Mouse (Mus musculus) limb, embryonic 12.5 days (tissue): ENCODE measurements at regions not wholly inside any gene's neighbourhood (a gene's known extent, or its start where the extent isn't known, plus 50 kb on each side); places are given as distances from the start of the nearest gene placed in this dataset.

Experiments used
- ATAC-seq: fragments of 200-750 bp; cut with Nextera tagmentation; 2 replicates; pipeline ENCODE4 v1.8.0; 2017; ENCODE audit warnings: low read depth, moderate TSS enrichment; ENCODE audit not compliant: insufficient number of reproducible peaks, insufficient read depth, low FRiP score, low TSS enrichment
- H3K27ac ChIP-seq: fragments of 300-500 bp; sonication (generic); 2 replicates; pipeline ENCODE4 v1.5.1; 2016; ENCODE audit warnings: mild to moderate bottlenecking, moderate library complexity
- H3K27me3 ChIP-seq: fragments of 300-500 bp; sonication (generic); 2 replicates; pipeline ENCODE4 v1.6.1; 2016; ENCODE audit warnings: mild to moderate bottlenecking, moderate library complexity
- H3K36me3 ChIP-seq: fragments of 300-500 bp; sonication (generic); 2 replicates; pipeline ENCODE4 v1.6.1; 2016; ENCODE audit warnings: mild to moderate bottlenecking, moderate library complexity
- H3K4me1 ChIP-seq: fragments of 300-500 bp; sonication (generic); replicated peaks from 2 replicates; pipeline ENCODE4 v1.6.1; 2016
- H3K4me2 ChIP-seq: fragments of 300-500 bp; sonication (generic); 2 replicates; pipeline ENCODE4 v1.6.1; 2016; ENCODE audit warnings: mild to moderate bottlenecking, moderate library complexity
- H3K4me3 ChIP-seq: fragments of 300-500 bp; sonication (generic); replicated peaks from 2 replicates; pipeline ENCODE4 v1.5.1; 2016; ENCODE audit warnings: mild to moderate bottlenecking
- H3K9ac ChIP-seq: fragments of 300-500 bp; sonication (generic); replicated peaks from 2 replicates; pipeline ENCODE4 v1.6.1; 2016; ENCODE audit warnings: mild to moderate bottlenecking, moderate library complexity
- H3K9me3 ChIP-seq: fragments of 300-500 bp; sonication (generic); 2 replicates; pipeline ENCODE4 v1.6.1; 2016; ENCODE audit warnings: mild to moderate bottlenecking, moderate library complexity
- WGBS: fragments of 180-500 bp; shearing (Covaris S2); methylation state at CpG from one replicate; pipeline ENCODE4 v1.1.7; 2016; 5-methylcytosine and 5-hydroxymethylcytosine counted together

DNA sequence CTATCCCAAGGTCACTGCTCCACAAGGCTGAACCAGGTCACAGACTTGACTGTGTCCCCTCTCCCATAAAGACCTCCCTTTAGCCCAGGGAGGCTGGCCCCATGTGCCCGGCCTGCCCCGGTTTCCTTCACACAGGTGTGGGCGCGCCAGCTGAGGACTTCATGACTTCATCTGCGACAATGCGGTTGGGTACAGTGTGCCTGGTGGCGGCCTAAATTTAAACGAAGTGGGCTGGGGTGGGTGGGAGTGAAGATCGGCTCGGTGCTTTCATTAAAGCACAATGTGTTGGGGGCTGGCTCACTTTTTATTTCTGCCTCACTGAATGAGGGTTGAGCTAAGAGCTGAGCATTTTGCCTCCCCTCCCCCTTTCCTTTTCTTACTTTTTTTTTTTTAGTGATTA lies 169.5 kb upstream of the Mrps10 start:
- WGBS, result 78% methylated on average over 10 of the region's 10 CpGs
- Histone ChIP-seq H3K4me2 (0 out of 2 replicates have a peak overlapping the region, but pooled peaks have one; percentile 15), H3K27me3 (no peaks in the 10 kb centered on the region), H3K4me3 (no peak overlapping the region), H3K36me3 (peaks cover 10% of the 10 kb centered on the region), H3K9ac (no peak overlapping the region), H3K27ac (no peak overlapping the region; the same call in 1 of the 2 replicates), H3K4me1 (peaks cover 57% of the 10 kb centered on the region), H3K9me3 (peaks cover 12% of the 10 kb centered on the region; the same call in 1 of the 2 replicates)
- no peak for ATAC-seq

- ATAC-seq, result no peak
- Histone ChIP-seq H3K4me3 (no peak overlapping the region), H3K9me3 (peaks cover 16% of the 10 kb centered on the region; the same call in 1 of the 2 replicates), H3K9ac (no peak overlapping the region), H3K36me3 (peaks cover 23% of the 10 kb centered on the region), H3K4me1 (peaks cover 46% of the 10 kb centered on the region), H3K4me2 (no peak overlapping the region), H3K27ac (0 out of 2 replicates have a peak overlapping the region, but pooled peaks have one; percentile 45), H3K27me3 (no peaks in the 10 kb centered on the region)
- 55% methylated on average over 7 of the region's 7 CpGs for WGBS
These were observed 170.7 kb upstream of the Mrps10 start for GRCm38 (mm10) chr17:47197957-47198356.

GRCm38 (mm10) chr17:47196992-47197391 lies 171.7 kb upstream of the Mrps10 start:
- H3K4me2 ChIP-seq, result no peak overlapping the region
- WGBS, result 62% methylated on average over 6 of the region's 6 CpGs
- H3K4me1 ChIP-seq, result peaks cover 37% of the 10 kb centered on the region
- H3K27me3 ChIP-seq, result no peaks in the 10 kb centered on the region
- no peak overlapping the region for H3K4me3 ChIP-seq
- no peak for ATAC-seq
- H3K9me3 ChIP-seq, result peaks cover 16% of the 10 kb centered on the region; the same call in 1 of the 2 replicates
- H3K9ac ChIP-seq, result no peak overlapping the region
- H3K27ac ChIP-seq, result peak overlapping the region; percentile 3; the same call in 1 of the 2 replicates
- H3K36me3 ChIP-seq, result peaks cover 31% of the 10 kb centered on the region

DNA sequence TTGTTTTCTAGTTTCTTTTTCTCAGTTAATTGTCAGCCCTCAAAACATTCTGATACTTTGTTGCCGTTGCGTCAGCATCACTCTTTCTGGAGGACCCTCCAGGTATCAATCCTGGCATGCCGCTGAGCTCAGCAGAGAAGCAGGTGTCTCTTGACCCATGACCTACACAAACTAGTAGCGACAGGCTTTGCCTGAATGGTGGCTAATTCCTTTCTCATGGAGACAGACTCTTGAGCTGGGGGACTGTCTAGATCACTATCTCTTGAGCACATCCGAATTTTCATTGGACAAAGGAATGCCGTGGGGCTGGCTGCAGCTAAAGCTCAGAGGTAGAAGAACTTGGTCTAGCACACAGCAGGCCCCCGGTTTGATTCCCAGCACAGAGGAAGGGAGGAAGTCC lies 172.7 kb upstream of the Mrps10 start:
- H3K9ac ChIP-seq, result no peak overlapping the region
- peaks cover 37% of the 10 kb centered on the region for H3K4me1 ChIP-seq
- H3K27me3 ChIP-seq, result no peaks in the 10 kb centered on the region
- H3K4me2 ChIP-seq, result no peak overlapping the region
- peaks cover 16% of the 10 kb centered on the region; the same call in 1 of the 2 replicates for H3K9me3 ChIP-seq
- ATAC-seq, result no peak
- peaks cover 34% of the 10 kb centered on the region for H3K36me3 ChIP-seq
- no peak overlapping the region for H3K4me3 ChIP-seq
- H3K27ac ChIP-seq, result no peak overlapping the region
- 72% methylated on average over 7 of the region's 7 CpGs for WGBS

DNA sequence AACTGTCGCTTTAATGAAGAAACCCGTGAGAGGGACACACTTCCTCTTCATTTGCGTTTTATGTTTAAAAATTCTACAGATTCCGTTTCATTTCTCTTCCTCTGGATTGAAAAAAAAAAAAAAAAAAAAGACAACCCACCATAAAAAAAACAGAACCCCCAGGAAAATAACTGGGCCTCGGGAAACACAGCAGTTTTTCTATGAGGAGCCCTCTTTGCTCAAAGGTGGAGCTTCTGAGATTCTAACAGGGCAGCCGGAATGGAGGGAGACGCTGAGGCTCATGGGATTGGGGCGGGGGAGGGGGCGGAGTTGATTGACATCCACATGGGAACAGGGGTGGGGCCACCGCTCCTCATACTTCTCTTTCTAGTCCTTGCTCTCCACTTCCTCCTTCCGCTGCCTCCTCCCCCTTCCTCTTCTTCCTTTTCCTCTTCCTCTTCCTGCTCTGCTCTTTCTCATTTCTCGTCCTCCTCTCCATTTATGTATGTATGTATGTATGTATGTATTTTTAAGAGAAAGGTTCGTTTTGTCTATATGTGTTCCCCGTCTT lies 174.1 kb upstream of the Mrps10 start:
- Histone ChIP-seq H3K4me2 (no peak overlapping the region), H3K4me3 (no peak overlapping the region), H3K4me1 (peaks cover 33% of the 10 kb centered on the region), H3K9ac (no peak overlapping the region), H3K36me3 (peaks cover 34% of the 10 kb centered on the region), H3K27ac (no peak overlapping the region), H3K27me3 (no peaks in the 10 kb centered on the region), H3K9me3 (peaks cover 16% of the 10 kb centered on the region; the same call in 1 of the 2 replicates)
- 91% methylated on average over 14 of the region's 14 CpGs for WGBS
- no peak for ATAC-seq

GRCm38 (mm10) chr17:47191416-47191815 lies 177.3 kb upstream of the Mrps10 start:
- WGBS, result 91% methylated on average over 3 of the region's 3 CpGs
- no peak overlapping the region for H3K4me2 ChIP-seq
- ATAC-seq, result no peak

DNA sequence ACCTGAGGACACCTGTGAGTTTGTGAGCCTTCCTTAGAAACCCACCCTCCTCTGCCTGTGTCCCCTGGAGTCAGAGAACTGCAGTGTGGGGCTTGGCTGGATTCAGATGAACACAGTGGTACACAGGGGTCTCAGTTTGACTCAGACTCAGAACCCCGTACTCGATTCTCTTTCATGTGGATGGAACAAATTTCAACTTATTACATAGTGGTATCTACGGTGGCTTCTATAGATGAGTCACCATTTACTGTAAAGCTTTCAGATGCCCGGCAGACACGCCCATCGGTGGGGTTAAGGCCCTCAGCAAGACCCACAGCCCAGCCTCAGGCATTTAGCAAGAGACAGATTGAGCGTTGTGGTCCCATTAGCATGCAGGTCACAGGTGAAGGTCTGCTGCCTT lies 178.9 kb upstream of the Mrps10 start:
- H3K9ac ChIP-seq, result no peak overlapping the region
- no peak overlapping the region for H3K4me2 ChIP-seq
- no peak overlapping the region for H3K4me3 ChIP-seq
- peaks cover 30% of the 10 kb centered on the region for H3K36me3 ChIP-seq
- ATAC-seq, result no peak
- H3K27ac ChIP-seq, result no peak overlapping the region
- H3K4me1 ChIP-seq, result 0 out of 2 replicates have a peak, but pooled peaks cover 3% of the 10 kb centered on the region
- no peaks in the 10 kb centered on the region for H3K27me3 ChIP-seq
- 92% methylated on average over 7 of the region's 7 CpGs for WGBS
- peaks cover 8% of the 10 kb centered on the region; the same call in 1 of the 2 replicates for H3K9me3 ChIP-seq

More at GRCm38 (mm10) chr17:47191416-47191815, 177.3 kb upstream of the Mrps10 start:
- Histone ChIP-seq H3K4me3 (no peak overlapping the region), H3K9me3 (peaks cover 16% of the 10 kb centered on the region; the same call in 1 of the 2 replicates), H3K36me3 (peaks cover 30% of the 10 kb centered on the region), H3K27me3 (no peaks in the 10 kb centered on the region), H3K4me1 (peaks cover 3% of the 10 kb centered on the region), H3K9ac (no peak overlapping the region), H3K27ac (no peak overlapping the region)

DNA sequence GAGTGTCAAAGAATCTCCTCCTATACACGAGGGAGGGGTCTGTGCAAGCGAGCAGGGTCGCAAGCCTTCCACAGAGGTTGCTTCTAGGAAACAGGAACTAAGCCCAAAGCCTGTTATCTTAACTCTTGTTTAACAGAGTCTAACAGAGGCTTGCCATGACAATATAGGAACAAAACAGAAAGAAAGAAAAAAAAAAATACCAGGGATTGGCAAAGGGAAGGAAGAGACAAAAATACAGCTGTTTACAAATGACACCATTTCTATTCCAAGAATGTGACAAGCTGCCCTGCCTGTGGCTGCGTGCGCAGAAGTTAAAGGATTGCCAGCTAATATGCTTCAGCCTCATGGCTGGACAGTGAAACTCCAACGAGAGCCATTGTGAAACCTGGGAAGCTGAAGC lies 173.8 kb upstream of the Ubr2 start:
- peaks cover 34% of the 10 kb centered on the region for H3K4me1 ChIP-seq
- no peak overlapping the region for H3K4me2 ChIP-seq
- WGBS, result 84% methylated on average over 6 of the region's 6 CpGs
- H3K4me3 ChIP-seq, result no peak overlapping the region
- H3K27ac ChIP-seq, result no peak overlapping the region
- no peak overlapping the region for H3K9ac ChIP-seq
- H3K36me3 ChIP-seq, result peaks cover 3% of the 10 kb centered on the region; the same call in 1 of the 2 replicates
- no peaks in the 10 kb centered on the region for H3K27me3 ChIP-seq
- no peak for ATAC-seq
- no peaks in the 10 kb centered on the region for H3K9me3 ChIP-seq

- Histone ChIP-seq H3K36me3 (peaks cover 3% of the 10 kb centered on the region; the same call in 1 of the 2 replicates), H3K4me1 (peaks cover 54% of the 10 kb centered on the region), H3K4me2 (no peak overlapping the region), H3K27me3 (no peaks in the 10 kb centered on the region), H3K9ac (no peak overlapping the region), H3K4me3 (no peak overlapping the region), H3K9me3 (no peaks in the 10 kb centered on the region), H3K27ac (0 out of 2 replicates have a peak overlapping the region, but pooled peaks have one; percentile 35)
- ATAC-seq, result no peak
- WGBS, result 78% methylated on average over 6 of the region's 6 CpGs
These were observed 171.8 kb upstream of the Ubr2 start for GRCm38 (mm10) chr17:47182118-47182517.

GRCm38 (mm10) chr17:47179410-47179809 lies 169.1 kb upstream of the Ubr2 start:
- 24% methylated on average over 5 of the region's 5 CpGs for WGBS
- no peak for ATAC-seq

DNA sequence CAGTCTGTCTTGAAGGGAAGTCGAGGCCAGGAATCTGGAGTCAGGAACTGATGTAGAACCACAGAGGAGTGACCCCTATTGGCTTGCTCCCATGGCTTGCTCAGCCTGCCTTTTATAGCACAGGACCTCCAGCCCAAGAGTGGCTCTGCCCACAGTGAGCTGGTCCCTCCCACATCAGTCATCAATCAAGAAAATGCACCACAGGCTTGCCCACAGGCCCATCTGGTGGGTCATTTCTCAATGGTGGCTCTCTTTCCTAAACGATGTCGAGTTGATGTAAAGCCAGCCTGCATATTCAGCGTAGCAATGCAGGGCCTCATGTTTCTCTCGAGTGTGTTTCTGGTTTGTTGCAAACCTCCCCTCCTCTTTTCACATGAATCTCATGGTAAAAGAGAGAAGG lies 168.3 kb upstream of the Ubr2 start:
- peak overlapping the region; percentile 72 for H3K27ac ChIP-seq

More at GRCm38 (mm10) chr17:47179410-47179809, 169.1 kb upstream of the Ubr2 start:
- Histone ChIP-seq H3K4me3 (no peak overlapping the region), H3K4me1 (peaks cover 47% of the 10 kb centered on the region), H3K36me3 (no peaks in the 10 kb centered on the region), H3K9ac (no peak overlapping the region), H3K9me3 (no peaks in the 10 kb centered on the region), H3K27me3 (no peaks in the 10 kb centered on the region), H3K4me2 (peak overlapping the region; percentile 19), H3K27ac (peak overlapping the region; percentile 72)

More for the DNA sequence above, 168.3 kb upstream of the Ubr2 start:
- Histone ChIP-seq H3K4me3 (no peak overlapping the region), H3K27me3 (no peaks in the 10 kb centered on the region), H3K9ac (no peak overlapping the region), H3K4me2 (peak overlapping the region; percentile 19; the same call in 1 of the 2 replicates), H3K36me3 (no peaks in the 10 kb centered on the region), H3K9me3 (no peaks in the 10 kb centered on the region), H3K4me1 (peaks cover 41% of the 10 kb centered on the region)
- ATAC-seq, result no peak
- 12% methylated on average over 5 of the region's 5 CpGs for WGBS
